Mouse (Mus musculus): ENCODE measurements around the gene Mmp2.
"Not testable (repeated sequence)": the region's sequence is repeated elsewhere in the genome, so short reads cannot be mapped to it uniquely, and the experiment has no call there.

Mmp2 gene

GRCm38 (mm10) chr8:92827243-92828034 is at the start of gene Mmp2:
TSS of gene Mmp2 (plus strand) at chr8:92827291.
- peak; percentile 85 for DNase-seq (ENCODE audit: low read depth, low spot score)

GRCm38 (mm10) chr8:92780976-92781375 is 46.1 kb upstream of the Mmp2 start:
- DNase-seq (ENCODE audit: low read depth, low spot score): no peak

GRCm38 (mm10) chr8:92783906-92784610 is 43.0 kb upstream of the Mmp2 start:
- DNase-seq (ENCODE audit: low read depth, low spot score): no peak

GRCm38 (mm10) chr8:92790835-92791234 is 36.3 kb upstream of the Mmp2 start:
- no peak for DNase-seq (ENCODE audit: low read depth, low spot score)

GRCm38 (mm10) chr8:92791999-92792398 is 35.1 kb upstream of the Mmp2 start:
- DNase-seq (ENCODE audit: low read depth, low spot score): not testable (repeated sequence)

- peak; percentile 31 for DNase-seq (ENCODE audit: low read depth, low spot score)
Measured at GRCm38 (mm10) chr8:92793852-92794580, 33.1 kb upstream of the Mmp2 start.

GRCm38 (mm10) chr8:92797527-92797931 is 29.6 kb upstream of the Mmp2 start:
- peak; percentile 68 for DNase-seq (ENCODE audit: low read depth, low spot score)

GRCm38 (mm10) chr8:92799406-92799805 is 27.7 kb upstream of the Mmp2 start:
- no peak for DNase-seq (ENCODE audit: low read depth, low spot score)

- DNase-seq (ENCODE audit: low read depth, low spot score): no peak
Measured at GRCm38 (mm10) chr8:92801231-92801630, 25.9 kb upstream of the Mmp2 start.

- DNase-seq (ENCODE audit: low read depth, low spot score): no peak
Measured at GRCm38 (mm10) chr8:92802591-92802990, 24.5 kb upstream of the Mmp2 start.

- no peak for DNase-seq (ENCODE audit: low read depth, low spot score)
Measured at GRCm38 (mm10) chr8:92812773-92813172, 14.3 kb upstream of the Mmp2 start.

GRCm38 (mm10) chr8:92815661-92816060 is 11.4 kb upstream of the Mmp2 start:
- no peak for DNase-seq (ENCODE audit: low read depth, low spot score)

- peak; percentile 95 for DNase-seq (ENCODE audit: low read depth, low spot score)
Measured at GRCm38 (mm10) chr8:92817928-92818818, 8.9 kb upstream of the Mmp2 start.

GRCm38 (mm10) chr8:92821151-92821550 is 5.9 kb upstream of the Mmp2 start:
- no peak for DNase-seq (ENCODE audit: low read depth, low spot score)

- no peak for DNase-seq (ENCODE audit: low read depth, low spot score)
Measured at GRCm38 (mm10) chr8:92822386-92822785, 4.7 kb upstream of the Mmp2 start.

GRCm38 (mm10) chr8:92825991-92826390 is 1.1 kb upstream of the Mmp2 start:
- DNase-seq (ENCODE audit: low read depth, low spot score): no peak

- peak; percentile 29 for DNase-seq (ENCODE audit: low read depth, low spot score)
Measured at GRCm38 (mm10) chr8:92828251-92828743, 1.2 kb downstream of the Mmp2 start.

- no peak for DNase-seq (ENCODE audit: low read depth, low spot score)
Measured at GRCm38 (mm10) chr8:92834065-92834731, 7.1 kb downstream of the Mmp2 start.

- DNase-seq (ENCODE audit: low read depth, low spot score): no peak
Measured at GRCm38 (mm10) chr8:92834786-92835500, 7.9 kb downstream of the Mmp2 start.

- DNase-seq (ENCODE audit: low read depth, low spot score): no peak
Measured at GRCm38 (mm10) chr8:92835901-92836300, 8.8 kb downstream of the Mmp2 start.

All from forelimb bud, embryonic 11.5 days (tissue).